Mouse (Mus musculus): ENCODE results near the gene Mia3.
"Not testable (repeated sequence)": the region's sequence is repeated elsewhere in the genome, so short reads cannot be mapped to it uniquely, and the experiment has no call there.

Gene Mia3

DNA sequence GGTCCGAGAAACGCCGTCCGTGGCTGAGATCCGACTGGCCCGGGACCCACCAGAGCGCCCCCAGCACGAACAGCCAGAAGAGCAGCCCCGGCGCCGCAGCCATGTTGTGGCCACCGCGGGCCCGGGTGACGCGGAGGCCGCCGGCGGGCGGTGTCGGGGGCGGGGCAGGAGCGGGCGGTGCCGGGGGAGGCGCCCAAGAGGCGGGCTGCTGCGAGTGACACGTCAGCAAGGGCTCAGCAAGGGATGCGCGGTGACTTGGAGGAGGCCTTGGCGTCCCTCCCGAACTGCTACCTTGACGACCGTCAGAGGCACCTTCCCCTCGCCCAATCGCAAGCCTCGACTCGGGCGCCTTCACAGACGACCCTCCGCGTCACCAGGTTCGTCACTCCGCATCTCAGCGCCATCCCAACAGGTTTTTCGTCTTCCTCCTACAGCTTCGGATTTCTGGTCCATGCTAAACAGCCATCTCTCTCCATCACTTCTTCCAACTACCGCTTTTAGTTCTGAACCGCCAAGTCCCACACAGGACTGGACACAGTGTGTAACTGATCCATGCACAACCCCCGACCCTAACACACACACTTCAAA is at the start of gene Mia3:
Gene Mia3, minus strand, starts transcription at position 127 of the 588 bp plus-strand sequence.
- DNase-seq (ENCODE audit: low spot score in 2 of 2) = peak; percentile 93 to 96

DNA sequence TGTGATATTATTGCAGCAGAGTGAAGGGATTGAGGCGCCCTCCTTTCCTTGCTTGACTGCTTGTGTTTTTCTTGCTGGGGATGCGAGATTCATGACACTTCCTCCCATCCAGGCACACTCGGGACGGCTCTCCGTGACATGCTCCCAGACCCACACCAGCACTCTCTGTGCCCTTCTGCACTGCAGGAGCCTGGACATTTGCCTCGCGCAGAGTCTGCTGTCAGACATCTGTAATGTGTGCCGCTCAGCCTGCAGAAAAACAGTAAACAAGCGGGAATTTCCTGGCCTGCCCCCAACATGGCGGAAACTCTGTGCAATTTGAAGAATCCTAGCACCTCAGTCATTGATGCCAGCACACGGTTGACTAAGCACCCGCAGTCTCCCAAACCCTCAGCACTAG is 48.5 kb upstream of the Mia3 start, which contains the start of gene Hhipl2:
Gene Hhipl2, plus strand, starts transcription at position 343 of the 400 bp plus-strand sequence.
- no peak for DNase-seq (ENCODE audit: low spot score in 2 of 2)

DNA sequence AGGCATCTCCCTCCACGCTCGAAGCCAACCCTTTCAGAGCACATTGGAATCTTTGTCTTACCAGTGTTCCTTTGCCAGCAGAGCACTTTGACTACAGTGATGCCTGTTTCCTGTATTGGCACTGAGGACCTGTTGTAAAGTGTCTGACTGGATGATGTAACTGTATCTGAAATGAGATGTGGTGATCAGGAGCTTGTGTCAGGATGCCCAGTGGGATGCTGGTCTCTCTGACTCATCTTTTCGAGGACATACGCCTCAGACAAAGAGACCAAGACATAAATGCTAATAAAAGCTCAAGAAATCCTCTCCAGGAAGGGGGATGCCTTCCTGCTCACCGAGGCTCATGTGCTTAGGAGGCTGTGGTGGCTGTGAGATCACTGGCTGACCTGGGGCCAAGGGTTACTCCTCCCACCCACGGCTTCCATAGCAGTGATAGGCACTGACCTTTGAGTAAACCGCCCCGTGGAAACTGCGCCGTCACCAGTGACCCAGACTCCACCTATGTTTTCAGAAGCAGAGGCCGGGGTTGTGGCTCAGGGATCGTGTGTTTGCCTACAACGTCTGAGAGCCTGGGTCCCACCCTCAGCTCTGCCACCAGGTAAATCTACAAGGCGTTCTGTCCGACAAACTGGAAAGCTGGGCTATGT is 44.9 kb upstream of the Mia3 start:
- no peak for DNase-seq (ENCODE audit: low spot score in 2 of 2)

- DNase-seq (ENCODE audit: low spot score in 2 of 2) = no peak
Measured at GRCm38 (mm10) chr1:183403396-183403795, 34.0 kb upstream of the Mia3 start.

DNA sequence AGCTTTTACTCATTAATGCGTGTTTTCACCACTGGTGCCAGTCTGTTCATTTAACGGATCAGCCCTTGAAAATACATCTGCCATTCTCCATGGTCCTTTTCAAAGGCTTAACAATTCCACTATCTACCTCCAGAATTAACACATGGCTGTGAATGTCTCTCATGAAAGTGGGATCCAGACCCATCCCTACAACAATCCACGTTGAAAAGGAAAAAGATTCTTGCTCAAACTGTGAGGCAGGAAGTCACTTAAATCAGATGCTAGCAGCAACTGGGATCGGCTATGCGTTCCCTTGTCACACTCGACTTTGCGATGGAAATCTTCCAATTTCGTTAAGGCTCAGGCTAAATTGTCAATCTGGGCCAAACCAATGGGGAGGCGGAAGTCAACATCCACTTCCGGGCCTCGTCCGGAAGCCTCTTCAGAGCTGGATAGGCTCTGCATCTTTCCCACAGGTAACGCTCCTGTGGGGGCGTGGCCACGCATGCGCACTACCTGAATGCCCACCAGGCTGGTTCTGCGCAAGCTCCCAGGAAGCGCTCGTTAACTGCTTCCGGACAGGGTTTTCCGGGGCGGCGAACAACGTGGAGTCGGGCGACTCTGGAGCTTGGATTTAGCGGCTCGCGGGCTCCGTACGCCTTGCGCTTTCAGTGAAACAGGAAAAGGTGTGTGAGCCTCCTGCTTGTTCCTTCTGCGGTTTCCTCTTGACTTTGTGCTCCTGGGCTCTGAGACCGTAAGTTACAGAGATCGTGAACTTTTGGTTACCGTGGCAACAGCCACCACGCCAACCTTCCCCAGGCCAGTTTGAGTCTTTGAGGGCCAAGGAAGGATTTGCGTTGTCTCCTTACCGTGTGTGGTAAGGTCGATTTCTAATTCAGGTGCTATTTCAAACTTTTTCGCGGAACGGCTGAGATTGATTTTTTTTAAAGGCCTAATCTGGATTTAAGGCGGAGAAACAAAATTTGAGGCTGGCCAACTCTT is 19.4 kb upstream of the Mia3 start, which contains the start of gene Taf1a:
Gene Taf1a, plus strand, starts transcription at position 556 of the 981 bp plus-strand sequence.
- peak; percentile 85 to 88 for DNase-seq (ENCODE audit: low spot score in 2 of 2)

DNA sequence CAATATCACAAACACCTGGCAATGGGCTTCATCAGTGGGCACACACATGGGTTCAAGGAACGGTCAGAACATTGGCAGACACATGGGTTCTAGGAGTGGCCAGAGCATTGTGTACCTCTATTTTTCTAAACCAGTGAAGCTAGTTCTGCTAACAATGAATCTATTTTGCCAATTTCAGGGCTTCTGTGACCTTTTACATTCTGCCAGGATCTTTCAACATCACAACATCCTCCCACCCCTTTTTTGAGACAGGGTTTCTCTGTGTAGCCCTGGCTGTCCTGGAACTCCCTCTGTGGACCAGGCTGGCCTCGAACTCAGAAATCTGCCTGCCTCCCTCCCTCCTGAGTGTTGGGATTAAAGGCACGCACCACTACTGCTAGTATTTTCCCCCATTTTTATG is 18.1 kb upstream of the Mia3 start:
- DNase-seq (ENCODE audit: low spot score in 2 of 2) = not testable (repeated sequence)

GRCm38 (mm10) chr1:183382621-183383020 is 13.3 kb upstream of the Mia3 start:
- peak in 1 of 2 experiments; percentile 1 for DNase-seq (ENCODE audit: low spot score in 2 of 2)

DNA sequence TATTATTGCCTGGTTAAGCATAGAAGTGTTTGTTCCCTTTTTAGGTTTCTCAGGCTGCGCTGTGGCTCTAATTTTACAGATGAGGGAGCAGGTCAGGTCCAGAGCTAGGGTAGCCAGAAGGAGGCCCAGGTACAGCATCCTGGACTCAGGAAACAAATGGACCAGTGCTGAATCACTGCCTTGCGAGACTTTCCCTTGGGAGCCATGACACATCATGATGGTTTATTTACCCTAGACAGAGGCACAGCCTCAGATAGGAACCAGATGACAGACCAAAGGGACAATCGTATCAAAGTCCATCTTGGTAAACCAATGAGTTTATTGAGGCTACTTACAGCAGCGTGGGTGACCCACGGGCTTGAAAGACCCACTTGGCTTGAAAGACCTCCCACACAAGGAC is 12.5 kb upstream of the Mia3 start:
- DNase-seq (ENCODE audit: low spot score in 2 of 2) = no peak

- not testable (repeated sequence) for DNase-seq (ENCODE audit: low spot score in 2 of 2)
Measured at GRCm38 (mm10) chr1:183379376-183379775, 10.0 kb upstream of the Mia3 start.

DNA sequence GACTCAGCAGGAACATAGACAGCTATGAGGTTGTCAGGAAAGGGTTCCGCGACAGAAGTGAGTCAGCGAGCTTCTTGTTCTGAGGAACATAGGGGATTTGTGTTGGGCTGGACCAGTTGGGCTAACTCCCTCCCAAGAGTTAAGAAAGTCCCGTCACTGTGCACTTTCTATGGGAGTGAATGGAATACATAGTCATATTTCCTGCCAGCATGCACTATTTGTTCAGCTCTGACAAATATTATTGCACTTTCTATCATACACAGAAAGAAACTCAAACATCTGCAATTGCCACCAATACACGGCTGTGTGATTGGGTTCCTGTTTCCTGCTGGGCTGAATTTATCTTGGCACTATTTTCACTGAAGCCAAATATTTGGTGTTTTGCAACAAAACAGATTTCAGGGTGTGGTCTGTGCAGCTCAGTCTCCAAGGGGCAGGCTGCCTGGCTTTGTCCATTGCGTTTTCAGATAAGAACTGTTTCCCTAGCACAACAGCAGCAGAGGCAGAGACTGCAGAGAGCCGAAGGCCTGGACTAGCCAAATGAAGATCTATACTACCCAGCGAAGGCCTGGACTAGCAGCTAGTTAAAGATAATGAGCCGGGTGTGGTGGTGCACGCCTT is 9.1 kb upstream of the Mia3 start:
- no peak for DNase-seq (ENCODE audit: low spot score in 2 of 2)

GRCm38 (mm10) chr1:183377045-183377444 is 7.7 kb upstream of the Mia3 start:
- no peak for DNase-seq (ENCODE audit: low spot score in 2 of 2)

- no peak for DNase-seq (ENCODE audit: low spot score in 2 of 2)
Measured at GRCm38 (mm10) chr1:183374728-183375127, 5.4 kb upstream of the Mia3 start.

- no peak for DNase-seq (ENCODE audit: low spot score in 2 of 2)
Measured at GRCm38 (mm10) chr1:183368601-183369400, 552 bp downstream of the Mia3 start.

GRCm38 (mm10) chr1:183366361-183366760 is 3.0 kb downstream of the Mia3 start:
- no peak for DNase-seq (ENCODE audit: low spot score in 2 of 2)

DNA sequence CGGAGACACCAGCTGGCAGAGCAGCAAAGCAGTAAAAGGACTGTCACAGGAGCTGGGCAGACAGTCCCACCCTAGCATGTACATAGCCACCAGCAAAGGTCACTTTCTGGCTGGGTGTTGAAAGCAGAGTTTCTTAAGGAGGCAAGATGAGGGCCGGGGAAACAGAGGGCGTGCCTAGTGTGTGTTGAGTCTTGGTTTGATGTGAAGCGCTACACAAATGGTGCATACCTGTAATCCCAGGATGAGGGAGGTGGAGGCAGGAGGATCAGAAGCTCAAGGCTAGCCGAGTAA is 5.8 kb downstream of the Mia3 start:
- no peak for DNase-seq (ENCODE audit: low spot score in 2 of 2)

GRCm38 (mm10) chr1:183362729-183363576 is 6.4 kb downstream of the Mia3 start:
- DNase-seq (ENCODE audit: low spot score in 2 of 2) = no peak

GRCm38 (mm10) chr1:183362301-183362700 is 7.1 kb downstream of the Mia3 start:
- DNase-seq (ENCODE audit: low spot score in 2 of 2) = no peak

DNA sequence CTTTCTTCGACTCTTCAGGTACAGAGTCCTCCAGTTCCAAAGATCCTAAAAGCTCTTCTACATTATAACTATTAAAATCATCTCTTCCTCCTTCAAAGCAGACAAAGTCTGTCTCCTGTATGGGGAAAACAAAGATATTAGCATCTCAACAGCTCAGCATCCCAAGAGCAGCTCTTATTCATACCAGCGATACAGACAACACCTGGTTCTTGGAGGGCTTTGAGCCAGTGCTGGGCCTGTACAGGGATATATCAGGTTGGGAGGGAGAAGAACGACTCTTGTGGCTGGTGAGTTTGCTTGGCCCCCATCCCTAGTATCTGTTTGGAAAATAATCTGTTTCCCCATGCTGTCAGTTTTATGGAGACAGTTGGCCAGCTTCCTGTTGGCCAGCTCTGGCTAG is 10.5 kb downstream of the Mia3 start:
- DNase-seq (ENCODE audit: low spot score in 2 of 2) = no peak

GRCm38 (mm10) chr1:183349840-183350239 is 19.5 kb downstream of the Mia3 start:
- peak in 1 of 2 experiments; percentile 61 for DNase-seq (ENCODE audit: low spot score in 2 of 2)

GRCm38 (mm10) chr1:183345817-183346195 is 23.5 kb downstream of the Mia3 start:
- no peak for DNase-seq (ENCODE audit: low spot score in 2 of 2)

Data from urinary bladder, postnatal 4 days (tissue).